Mouse (Mus musculus) E14TG2a.4 (cell line): Measurements from ENCODE around the gene Cdc34b.
A peak's percentile ranks its signal among the peaks of the same experiment; 100 is the strongest.

Experiments
- H3K27me3 ChIP-seq: 2 replicates; pipeline ENCODE4 v1.6.1; 2014; ENCODE audit warnings: low read length, control low read depth; ENCODE audit not compliant: insufficient read depth
- H3K36me3 ChIP-seq: 2 replicates; pipeline ENCODE4 v1.6.1; 2014; ENCODE audit warnings: low read length, control low read depth; ENCODE audit not compliant: insufficient read depth
- H3K4me1 ChIP-seq: replicated peaks from 2 replicates; pipeline ENCODE4 v1.6.1; 2014; ENCODE audit warnings: low read depth, low read length, control low read depth
- H3K4me3 ChIP-seq: replicated peaks from 2 replicates; pipeline ENCODE4 v1.5.1; 2014; ENCODE audit warnings: mild to moderate bottlenecking, low read length
- H3K9me3 ChIP-seq: 2 replicates; pipeline ENCODE4 v1.6.1; 2014; ENCODE audit warnings: low read length, control low read depth
- CTCF ChIP-seq: conservative IDR thresholded peaks from 2 replicates; pipeline ENCODE4 v1.5.1; 2014; ENCODE audit warnings: low read length
- NANOG ChIP-seq: IDR thresholded peaks from 2 replicates; pipeline ENCODE4 v1.6.1; 2014; ENCODE audit warnings: borderline replicate concordance, low read length, mixed read lengths
- POU5F1 ChIP-seq: IDR thresholded peaks from 2 replicates; pipeline ENCODE4 v1.6.1; 2014; ENCODE audit warnings: low read length, borderline replicate concordance

Cdc34b gene

DNA sequence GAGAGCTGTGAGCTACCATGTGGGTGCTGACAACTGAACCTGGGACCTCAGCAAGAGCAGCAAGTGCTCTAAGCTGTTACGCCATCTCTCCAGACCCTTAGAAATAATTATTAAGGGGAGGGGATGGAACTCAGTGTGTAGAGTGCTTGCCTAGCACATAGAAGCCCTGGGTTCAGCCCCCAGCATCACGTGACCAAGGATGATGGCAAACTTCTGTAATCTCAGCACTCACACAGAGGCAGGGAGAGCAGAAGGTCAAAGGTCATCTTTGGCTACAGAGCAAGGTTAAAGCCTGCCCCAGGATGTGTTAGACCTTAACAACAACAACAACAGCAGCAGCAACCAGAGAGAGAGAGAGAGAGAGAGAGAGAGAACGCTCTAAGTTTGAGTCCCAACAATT lies 13.0 kb upstream of the Cdc34b start:
- peaks cover 22% of the 10 kb centered on the region for H3K4me1 ChIP-seq
- no peak overlapping the region for H3K4me3 ChIP-seq
- H3K27me3 ChIP-seq: no peaks in the 10 kb centered on the region
- no peaks in the 10 kb centered on the region for H3K36me3 ChIP-seq
- TF ChIP-seq NANOG: no peak
- no peak for TF ChIP-seq CTCF
- TF ChIP-seq POU5F1: no peak
- no peaks in the 10 kb centered on the region for H3K9me3 ChIP-seq

- Histone ChIP-seq H3K36me3 (no peaks in the 10 kb centered on the region), H3K4me1 (peaks cover 30% of the 10 kb centered on the region), H3K4me3 (no peak overlapping the region), H3K27me3 (no peaks in the 10 kb centered on the region), H3K9me3 (no peaks in the 10 kb centered on the region)
- TF ChIP-seq CTCF (peak; percentile 62), NANOG (no peak)
Observed at GRCm38 (mm10) chr11:94729565-94729964, 12.0 kb upstream of the Cdc34b start.

GRCm38 (mm10) chr11:94730261-94730660 lies 11.3 kb upstream of the Cdc34b start:
- TF ChIP-seq POU5F1 (no peak), NANOG (no peak), CTCF (peak; percentile 78)
- Histone ChIP-seq H3K9me3 (no peaks in the 10 kb centered on the region), H3K36me3 (no peaks in the 10 kb centered on the region), H3K4me1 (peaks cover 32% of the 10 kb centered on the region), H3K27me3 (no peaks in the 10 kb centered on the region), H3K4me3 (no peak overlapping the region)

DNA sequence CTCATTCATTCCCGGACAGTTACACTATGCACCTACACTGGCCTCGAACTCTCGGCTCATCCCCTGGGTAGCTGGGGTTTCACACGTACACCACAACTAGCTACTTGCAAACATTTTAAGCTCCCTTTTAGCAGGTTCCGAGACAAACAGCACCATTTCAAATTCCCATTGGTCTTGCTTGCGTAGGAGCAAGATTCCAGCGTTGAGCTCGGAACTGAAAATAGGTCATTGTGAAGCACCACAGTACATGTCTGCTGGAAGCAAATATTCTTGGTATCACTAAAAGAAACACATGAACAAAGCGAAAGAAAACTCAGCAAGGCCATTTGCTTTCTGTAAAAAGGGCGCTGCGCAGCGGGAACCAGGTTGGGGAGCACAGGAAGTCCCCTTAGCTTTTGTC lies 10.4 kb upstream of the Cdc34b start:
- Histone ChIP-seq H3K4me3 (no peak overlapping the region), H3K36me3 (no peaks in the 10 kb centered on the region), H3K4me1 (peaks cover 37% of the 10 kb centered on the region), H3K27me3 (no peaks in the 10 kb centered on the region), H3K9me3 (no peaks in the 10 kb centered on the region)
- TF ChIP-seq CTCF: no peak
- TF ChIP-seq NANOG: no peak
- TF ChIP-seq POU5F1: no peak

DNA sequence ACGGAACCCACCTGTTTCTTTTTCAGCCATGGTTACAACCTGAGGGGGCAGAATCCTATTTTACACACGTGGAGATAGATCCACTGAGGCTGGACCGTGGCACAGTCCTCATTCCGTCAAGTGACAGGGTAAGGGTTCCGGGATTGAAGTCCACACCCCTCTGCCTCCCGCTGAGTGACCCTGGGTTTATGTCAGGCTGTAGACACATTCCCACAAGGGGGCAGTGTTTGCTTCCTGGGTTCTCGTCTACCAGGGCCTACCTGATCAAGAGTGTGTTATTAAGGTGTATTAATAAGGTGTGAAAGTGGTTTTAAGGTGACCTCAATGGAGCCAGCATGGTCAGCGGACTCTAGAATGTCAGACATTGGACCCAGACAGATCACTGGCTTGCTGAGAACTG lies 8.8 kb upstream of the Cdc34b start:
- Histone ChIP-seq H3K4me3 (0 out of 2 replicates have a peak overlapping the region, but pooled peaks have one; percentile 10), H3K36me3 (no peaks in the 10 kb centered on the region), H3K27me3 (no peaks in the 10 kb centered on the region), H3K4me1 (peaks cover 37% of the 10 kb centered on the region), H3K9me3 (no peaks in the 10 kb centered on the region)
- TF ChIP-seq POU5F1: no peak
- TF ChIP-seq NANOG: no peak
- peak; percentile 70 for TF ChIP-seq CTCF

GRCm38 (mm10) chr11:94735746-94736145 lies 5.8 kb upstream of the Cdc34b start:
- H3K9me3 ChIP-seq: no peaks in the 10 kb centered on the region
- peaks cover 1% of the 10 kb centered on the region; the same call in 1 of the 2 replicates for H3K27me3 ChIP-seq
- H3K4me1 ChIP-seq: peaks cover 33% of the 10 kb centered on the region
- no peak overlapping the region for H3K4me3 ChIP-seq
- no peaks in the 10 kb centered on the region for H3K36me3 ChIP-seq
- no peak for TF ChIP-seq NANOG
- TF ChIP-seq CTCF: no peak
- no peak for TF ChIP-seq POU5F1

GRCm38 (mm10) chr11:94752946-94753713 lies 11.5 kb downstream of the Cdc34b start:
- no peaks in the 10 kb centered on the region for H3K36me3 ChIP-seq
- H3K9me3 ChIP-seq: no peaks in the 10 kb centered on the region
- no peak for TF ChIP-seq NANOG
- TF ChIP-seq CTCF: no peak
- TF ChIP-seq POU5F1: no peak
- peaks cover 13% of the 10 kb centered on the region; the same call in 1 of the 2 replicates for H3K27me3 ChIP-seq
- peaks cover 5% of the 10 kb centered on the region for H3K4me1 ChIP-seq
- H3K4me3 ChIP-seq: no peak overlapping the region

GRCm38 (mm10) chr11:94759916-94760315 lies 18.3 kb downstream of the Cdc34b start:
- Histone ChIP-seq H3K4me1 (peaks cover 11% of the 10 kb centered on the region), H3K27me3 (peaks cover 10% of the 10 kb centered on the region; the same call in 1 of the 2 replicates), H3K36me3 (no peaks in the 10 kb centered on the region), H3K9me3 (no peaks in the 10 kb centered on the region), H3K4me3 (no peak overlapping the region)
- no peak for TF ChIP-seq POU5F1
- TF ChIP-seq CTCF: no peak
- no peak for TF ChIP-seq NANOG

- Histone ChIP-seq H3K27me3 (peaks cover 8% of the 10 kb centered on the region; the same call in 1 of the 2 replicates), H3K4me3 (no peak overlapping the region), H3K36me3 (no peaks in the 10 kb centered on the region), H3K4me1 (peaks cover 11% of the 10 kb centered on the region), H3K9me3 (no peaks in the 10 kb centered on the region)
- TF ChIP-seq NANOG (no peak), CTCF (no peak), POU5F1 (no peak)
Observed at GRCm38 (mm10) chr11:94760364-94760763, 18.8 kb downstream of the Cdc34b start.
